Mouse (Mus musculus): ENCODE measurements around the gene Immp2l. TPM values are rescaled to one million over a fixed set of nuclear protein-coding genes. Genes with fewer than 3 reads are reported as not detected.

Gene Immp2l
- total and polyA plus RNA-seq, 2 experiments from 2014 or later: 1.7 to 10.9 TPM

GRCm38 (mm10) chr12:41347494-41347893 lies 323.6 kb downstream of the Immp2l start:
- Histone ChIP-seq H3K4me2 (ENCODE audit: low read depth, low read length) (no peak overlapping the region), H3K27ac (no peak overlapping the region), H3K4me1 (ENCODE audit: insufficient read depth, low read length) (no peaks in the 10 kb centered on the region), H3K36me3 (ENCODE audit: insufficient read depth, low read length) (no peaks in the 10 kb centered on the region), H3K27me3 (ENCODE audit: insufficient read depth, low read length) (no peaks in the 10 kb centered on the region), H3K9ac (replicated peaks; ENCODE audit: low read length) (no peak overlapping the region), H3K9me3 (ENCODE audit: low read length) (no peaks in the 10 kb centered on the region), H3K4me3 (ENCODE audit: low read length) (no peak overlapping the region)
- 98% methylated on average over 2 of the region's 2 CpGs for WGBS
- DNase-seq (ENCODE audit: low spot score) (no peak), ATAC-seq (no peak)
- TF ChIP-seq CTCF (IDR thresholded peaks at IDR 0.05; ENCODE audit: low read depth): no peak

GRCm38 (mm10) chr12:41349386-41349785 lies 325.5 kb downstream of the Immp2l start:
- no peaks in the 10 kb centered on the region for H3K27me3 ChIP-seq (ENCODE audit: insufficient read depth, low read length)
- H3K4me1 ChIP-seq (ENCODE audit: insufficient read depth, low read length): no peaks in the 10 kb centered on the region
- H3K27ac ChIP-seq: no peak overlapping the region
- no peak overlapping the region for H3K4me3 ChIP-seq (ENCODE audit: low read length)
- no peak for TF ChIP-seq CTCF (IDR thresholded peaks at IDR 0.05; ENCODE audit: low read depth)
- H3K9ac ChIP-seq (replicated peaks; ENCODE audit: low read length): no peak overlapping the region
- WGBS: 80% methylated on average over 2 of the region's 2 CpGs
- H3K9me3 ChIP-seq (ENCODE audit: low read length): no peaks in the 10 kb centered on the region
- ATAC-seq (no peak), DNase-seq (ENCODE audit: low spot score) (no peak)
- H3K36me3 ChIP-seq (ENCODE audit: insufficient read depth, low read length): no peaks in the 10 kb centered on the region
- no peak overlapping the region for H3K4me2 ChIP-seq (ENCODE audit: low read depth, low read length)

- TF ChIP-seq CTCF (IDR thresholded peaks at IDR 0.05; ENCODE audit: low read depth): no peak
- H3K36me3 ChIP-seq (ENCODE audit: insufficient read depth, low read length): no peaks in the 10 kb centered on the region
- no peaks in the 10 kb centered on the region for H3K4me1 ChIP-seq (ENCODE audit: insufficient read depth, low read length)
- no peak overlapping the region for H3K4me3 ChIP-seq (ENCODE audit: low read length)
- 70% methylated on average over 2 of the region's 2 CpGs for WGBS
- no peak overlapping the region for H3K4me2 ChIP-seq (ENCODE audit: low read depth, low read length)
- no peak for ATAC-seq
- no peak overlapping the region for H3K27ac ChIP-seq
- no peaks in the 10 kb centered on the region for H3K9me3 ChIP-seq (ENCODE audit: low read length)
- H3K27me3 ChIP-seq (ENCODE audit: insufficient read depth, low read length): no peaks in the 10 kb centered on the region
- no peak overlapping the region for H3K9ac ChIP-seq (replicated peaks; ENCODE audit: low read length)
- DNase-seq (ENCODE audit: low spot score): no peak
Measured at GRCm38 (mm10) chr12:41349814-41350213, 325.9 kb downstream of the Immp2l start.

DNA sequence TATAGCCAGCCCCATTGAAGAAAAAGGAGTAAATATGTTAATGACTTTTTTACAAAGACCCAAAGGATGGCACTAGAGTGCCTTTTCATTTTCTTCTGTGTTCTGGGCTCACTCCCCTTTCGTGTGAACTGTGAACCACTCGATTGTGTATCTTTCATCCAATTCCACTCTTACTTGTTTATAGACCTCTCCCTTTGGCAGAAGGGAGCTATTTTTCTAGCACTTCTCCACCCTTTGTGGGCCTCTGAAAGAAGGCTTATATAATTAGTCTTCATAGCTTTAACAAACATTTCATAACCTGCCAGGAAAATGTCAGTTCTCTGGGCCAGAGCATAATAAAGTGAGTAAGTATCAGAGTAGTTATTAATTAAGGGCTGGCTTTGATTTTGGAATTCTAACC lies 327.4 kb downstream of the Immp2l start:
- Histone ChIP-seq H3K4me2 (ENCODE audit: low read depth, low read length) (no peak overlapping the region), H3K36me3 (ENCODE audit: insufficient read depth, low read length) (no peaks in the 10 kb centered on the region), H3K27ac (no peak overlapping the region), H3K9me3 (ENCODE audit: low read length) (no peaks in the 10 kb centered on the region), H3K4me3 (ENCODE audit: low read length) (no peak overlapping the region), H3K27me3 (ENCODE audit: insufficient read depth, low read length) (no peaks in the 10 kb centered on the region), H3K9ac (replicated peaks; ENCODE audit: low read length) (no peak overlapping the region), H3K4me1 (ENCODE audit: insufficient read depth, low read length) (no peaks in the 10 kb centered on the region)
- 36% methylated on average over 2 of the region's 2 CpGs for WGBS
- TF ChIP-seq CTCF (IDR thresholded peaks at IDR 0.05; ENCODE audit: low read depth): no peak
- DNase-seq (ENCODE audit: low spot score) (no peak), ATAC-seq (no peak)

GRCm38 (mm10) chr12:41354857-41355256 lies 331.0 kb downstream of the Immp2l start:
- no peaks in the 10 kb centered on the region for H3K4me1 ChIP-seq (ENCODE audit: insufficient read depth, low read length)
- no peak overlapping the region for H3K9ac ChIP-seq (replicated peaks; ENCODE audit: low read length)
- no peak for ATAC-seq
- no peaks in the 10 kb centered on the region for H3K36me3 ChIP-seq (ENCODE audit: insufficient read depth, low read length)
- no peak overlapping the region for H3K4me2 ChIP-seq (ENCODE audit: low read depth, low read length)
- 100% methylated on average over 1 of the region's 1 CpGs for WGBS
- no peak for TF ChIP-seq CTCF (IDR thresholded peaks at IDR 0.05; ENCODE audit: low read depth)
- no peaks in the 10 kb centered on the region for H3K9me3 ChIP-seq (ENCODE audit: low read length)
- DNase-seq (ENCODE audit: low spot score): no peak
- no peak overlapping the region for H3K27ac ChIP-seq
- H3K27me3 ChIP-seq (ENCODE audit: insufficient read depth, low read length): no peaks in the 10 kb centered on the region
- H3K4me3 ChIP-seq (ENCODE audit: low read length): no peak overlapping the region

DNA sequence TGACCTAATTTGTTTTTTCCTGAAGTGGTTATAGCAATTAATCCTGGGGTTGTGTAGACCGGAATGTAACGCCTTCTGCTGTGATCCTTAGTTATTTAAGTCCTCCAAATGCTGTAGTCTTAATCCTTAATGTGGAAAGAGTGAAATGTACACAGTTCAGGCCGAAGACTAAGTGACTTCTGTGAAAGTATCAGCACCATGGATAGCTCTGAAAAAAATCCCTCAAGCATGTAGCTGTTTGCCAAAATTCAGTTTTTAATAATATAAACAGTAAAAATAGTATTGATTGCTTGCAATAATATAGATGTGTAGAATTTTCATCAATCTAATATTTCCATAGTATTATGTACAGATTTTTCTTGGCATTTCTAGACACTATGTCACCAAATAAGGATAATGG lies 332.1 kb downstream of the Immp2l start:
- Histone ChIP-seq H3K4me1 (ENCODE audit: insufficient read depth, low read length) (no peaks in the 10 kb centered on the region), H3K9me3 (ENCODE audit: low read length) (no peaks in the 10 kb centered on the region), H3K4me3 (ENCODE audit: low read length) (no peak overlapping the region), H3K4me2 (ENCODE audit: low read depth, low read length) (no peak overlapping the region), H3K36me3 (ENCODE audit: insufficient read depth, low read length) (no peaks in the 10 kb centered on the region), H3K9ac (replicated peaks; ENCODE audit: low read length) (no peak overlapping the region), H3K27ac (no peak overlapping the region), H3K27me3 (ENCODE audit: insufficient read depth, low read length) (no peaks in the 10 kb centered on the region)
- WGBS: 66% methylated on average over 3 of the region's 3 CpGs
- no peak for TF ChIP-seq CTCF (IDR thresholded peaks at IDR 0.05; ENCODE audit: low read depth)
- peak; percentile 15 for DNase-seq (ENCODE audit: low spot score)
- ATAC-seq: no peak

DNA sequence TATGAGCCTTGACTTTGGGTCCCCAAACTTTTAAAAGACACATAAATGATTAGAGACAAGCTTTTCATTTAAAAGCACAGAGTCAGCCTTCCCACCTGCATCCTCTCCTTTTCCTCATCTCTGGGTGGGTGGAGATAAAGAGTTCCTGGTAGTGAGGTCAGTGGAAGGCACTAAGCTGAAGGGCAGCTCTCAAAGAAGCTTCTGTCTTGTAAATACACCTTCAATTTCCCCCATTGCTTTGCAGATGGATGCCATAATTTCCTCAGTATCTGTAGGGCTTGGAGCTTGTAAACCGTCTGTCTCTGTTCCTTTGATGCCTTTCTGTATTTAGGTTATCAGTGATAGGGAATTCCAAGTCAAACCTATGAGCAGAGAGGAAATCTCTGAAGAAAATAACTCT lies 362.8 kb downstream of the Immp2l start:
- Histone ChIP-seq H3K36me3 (ENCODE audit: insufficient read depth, low read length) (no peaks in the 10 kb centered on the region), H3K9me3 (ENCODE audit: low read length) (no peaks in the 10 kb centered on the region), H3K27ac (no peak overlapping the region), H3K4me3 (ENCODE audit: low read length) (no peak overlapping the region), H3K27me3 (ENCODE audit: insufficient read depth, low read length) (no peaks in the 10 kb centered on the region), H3K4me1 (ENCODE audit: insufficient read depth, low read length) (no peaks in the 10 kb centered on the region), H3K4me2 (ENCODE audit: low read depth, low read length) (no peak overlapping the region), H3K9ac (replicated peaks; ENCODE audit: low read length) (no peak overlapping the region)
- whole genome bisulfite sequencing: 86% methylated on average over 1 of the region's 1 CpGs
- ATAC-seq (no peak), DNase-seq (ENCODE audit: low spot score) (no peak)
- TF ChIP-seq CTCF (IDR thresholded peaks at IDR 0.05; ENCODE audit: low read depth): no peak

Measured in hindbrain, postnatal 0 days (tissue).